In the genomic region with DNA sequence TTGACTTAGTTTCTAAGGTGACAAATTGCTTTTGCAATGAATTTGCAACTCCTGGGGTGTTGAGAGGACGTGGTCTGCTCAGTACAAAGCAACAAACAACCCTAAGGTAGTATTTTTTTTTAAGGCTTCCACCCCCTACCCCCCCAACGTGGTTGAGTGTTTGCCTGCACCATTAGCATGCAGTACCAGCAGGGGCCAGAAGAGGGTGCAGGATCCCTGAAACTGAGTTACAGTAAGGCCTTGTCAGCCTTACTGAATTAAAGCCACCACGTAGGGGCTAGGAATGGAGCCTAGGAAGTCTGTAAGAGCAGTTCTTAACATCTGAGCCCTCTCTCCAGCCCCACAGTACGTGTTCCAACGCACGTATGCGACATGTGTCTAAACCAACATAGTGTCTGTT, we compare ENCODE assay signal across 8 mouse cellular contexts. TPM values are rescaled to one million over a fixed set of nuclear protein-coding genes. Genes with fewer than 3 reads are reported as not detected.
A peak's percentile ranks its signal among the peaks of the same experiment; 100 is the strongest.
DNase-seq lines count a peak whose midpoint lies in the region; ATAC-seq and TF ChIP-seq lines count a peak whose summit lies in the region.

No protein-coding gene starts in this region.

- intact Hi-C loops in left cerebral cortex, postnatal 14 days (cut with DNase I) = no loop called here
- intact Hi-C loops in left cerebral cortex, postnatal 25 days (cut with DNase I) = no loop called here

- no peaks in the 10 kb centered on the region for H3K27me3 ChIP-seq in embryonic facial prominence, embryonic 10.5 days (replicated peaks; ENCODE audit: low read depth, poor library complexity, severe bottlenecking)
- no peaks in the 10 kb centered on the region for H3K27me3 ChIP-seq in liver, embryonic 14.5 days (ENCODE audit: control insufficient read depth, insufficient read depth, low read length)
- no peaks in the 10 kb centered on the region for H3K27me3 ChIP-seq in stomach, postnatal 0 days (ENCODE audit: control insufficient read depth, insufficient read depth, low read length)

- no peaks in the 10 kb centered on the region for H3K9me3 ChIP-seq in embryonic facial prominence, embryonic 10.5 days
- H3K9me3 ChIP-seq in liver, embryonic 14.5 days (ENCODE audit: control insufficient read depth, low read length) = no peaks in the 10 kb centered on the region
- no peaks in the 10 kb centered on the region for H3K9me3 ChIP-seq in stomach, postnatal 0 days (ENCODE audit: control insufficient read depth, low read length)

- TF ChIP-seq EP300 in liver, embryonic 14.5 days (IDR thresholded peaks at IDR 0.05; ENCODE audit: low read depth) = no peak
- TF ChIP-seq EP300 in stomach, postnatal 0 days (optimal IDR thresholded peaks at IDR 0.05) = no peak

- peaks cover 8% of the 10 kb centered on the region for H3K4me1 ChIP-seq in embryonic facial prominence, embryonic 10.5 days
- H3K4me1 ChIP-seq in liver, embryonic 14.5 days (replicated peaks; ENCODE audit: control insufficient read depth in 2 of 2, insufficient read depth in 2 of 2, low read length in 1 of 2) = no peaks in the 10 kb centered on the region
- H3K4me1 ChIP-seq in stomach, postnatal 0 days (replicated peaks; ENCODE audit: control insufficient read depth, insufficient read depth) = no peaks in the 10 kb centered on the region

- ATAC-seq in liver, embryonic 14.5 days (ENCODE audit: insufficient read depth) = no peak
- no peak; the same call in 1 of the 2 replicates for ATAC-seq in stomach, postnatal 0 days (ENCODE audit: low FRiP score, low TSS enrichment)

- peak; percentile 26 to 59 for DNase-seq in cerebellum, postnatal 25 days
- no peak for DNase-seq in cerebellum, adult 8-10 months
- DNase-seq in left cerebral cortex, postnatal 14 days (ENCODE audit: low spot score in 2 of 2) = peak; percentile 35 to 37
- no peak for DNase-seq in left cerebral cortex, postnatal 25 days (ENCODE audit: low spot score in 2 of 2)
- peak; percentile 8 for DNase-seq in Muller cell, postnatal 12 days (ENCODE audit: inconsistent ontology term)
- peak; percentile 75 for DNase-seq in embryonic facial prominence, embryonic 10.5 days (ENCODE audit: low spot score)
- DNase-seq in liver, embryonic 14.5 days (ENCODE audit: low read depth in 3 of 3, low spot score in 3 of 3) = peak; percentile 15 to 41 (median 17)
- peak; percentile 85 for DNase-seq in stomach, postnatal 0 days (ENCODE audit: low spot score)

- H3K4me2 ChIP-seq in liver, embryonic 14.5 days (ENCODE audit: low read depth) = no peak overlapping the region
- no peak overlapping the region for H3K4me2 ChIP-seq in stomach, postnatal 0 days (replicated peaks; ENCODE audit: low read depth)

- H3K9ac ChIP-seq in liver, embryonic 14.5 days (replicated peaks) = no peak overlapping the region
- no peak overlapping the region for H3K9ac ChIP-seq in stomach, postnatal 0 days (ENCODE audit: low read length)

- TF ChIP-seq CTCF in liver, embryonic 14.5 days (IDR thresholded peaks at IDR 0.05; ENCODE audit: low read depth) = peak; percentile 88
- peak; percentile 87 for TF ChIP-seq CTCF in stomach, postnatal 0 days (IDR thresholded peaks at IDR 0.05; ENCODE audit: low read depth)

- no peak overlapping the region for H3K4me3 ChIP-seq in embryonic facial prominence, embryonic 10.5 days
- no peak overlapping the region for H3K4me3 ChIP-seq in liver, embryonic 14.5 days (ENCODE audit: insufficient read depth in 1 of 2, low read depth in 2 of 2, low read length in 2 of 2)
- H3K4me3 ChIP-seq in stomach, postnatal 0 days (ENCODE audit: low read depth, low read length) = no peak overlapping the region

- H3K27ac ChIP-seq in embryonic facial prominence, embryonic 10.5 days (replicated peaks) = no peak overlapping the region
- H3K27ac ChIP-seq in liver, embryonic 14.5 days = no peak overlapping the region
- H3K27ac ChIP-seq in stomach, postnatal 0 days (replicated peaks) = no peak overlapping the region

- WGBS in embryonic facial prominence, embryonic 10.5 days = 28% methylated on average over 7 of the region's 7 CpGs
- WGBS in liver, embryonic 14.5 days (ENCODE audit: insufficient replicate concordance) = 18% methylated on average over 7 of the region's 7 CpGs
- 32% methylated on average over 7 of the region's 7 CpGs for WGBS in stomach, postnatal 0 days

- H3K36me3 ChIP-seq in embryonic facial prominence, embryonic 10.5 days (replicated peaks) = no peaks in the 10 kb centered on the region
- no peaks in the 10 kb centered on the region for H3K36me3 ChIP-seq in liver, embryonic 14.5 days (replicated peaks; ENCODE audit: control insufficient read depth, insufficient read depth, low read depth)
- H3K36me3 ChIP-seq in stomach, postnatal 0 days (ENCODE audit: control insufficient read depth, insufficient read depth, low read length) = no peaks in the 10 kb centered on the region

RNA-seq across cellular contexts. Expression of a gene that starts 3.5 kb away (rescaled TPM):
- total RNA-seq in left cerebral cortex, postnatal 14 days (2021) = under 1 TPM; 0.34 to 0.35 TPM
- total RNA-seq in left cerebral cortex, postnatal 25 days (2021) = under 1 TPM; 0.25 to 0.44 TPM
- 0.05 TPM in 2 replicates for polyA plus RNA-seq in embryonic facial prominence, embryonic 10.5 days (2016; fragmentation: Nextera tagmentation; extraction: Ambion mirVana)
- polyA plus RNA-seq in liver, embryonic 14.5 days (2012; rRNA removed) = 0.01 TPM in 1 of 2 replicates, not detected in the other
- polyA plus RNA-seq in liver, embryonic 14.5 days (2014; fragmentation: Nextera tagmentation; extraction: Ambion mirVana) = not detected in 2 replicates
- polyA plus RNA-seq in stomach, postnatal 0 days (2015; fragmentation: Nextera tagmentation; extraction: Ambion mirVana) = 33.5 and 37.3 TPM in 2 replicates

RNA-seq across cellular contexts. Expression of a gene that starts 29.8 kb away (rescaled TPM):
- 1 to 10 TPM; 2.7 to 3.9 TPM for total RNA-seq in left cerebral cortex, postnatal 14 days (2021)
- total RNA-seq in left cerebral cortex, postnatal 25 days (2021) = 1 to 10 TPM; 3.3 to 4.0 TPM
- polyA plus RNA-seq in embryonic facial prominence, embryonic 10.5 days (2016; fragmentation: Nextera tagmentation; extraction: Ambion mirVana) = not detected in 2 replicates
- polyA plus RNA-seq in liver, embryonic 14.5 days (2012; rRNA removed) = 1.2 and 1.4 TPM in 2 replicates
- polyA plus RNA-seq in liver, embryonic 14.5 days (2014; fragmentation: Nextera tagmentation; extraction: Ambion mirVana) = 0.50 and 0.71 TPM in 2 replicates
- 1.1 and 1.7 TPM in 2 replicates for polyA plus RNA-seq in stomach, postnatal 0 days (2015; fragmentation: Nextera tagmentation; extraction: Ambion mirVana)

RNA-seq across cellular contexts. Expression of a gene that starts 30.2 kb away (rescaled TPM):
- total RNA-seq in left cerebral cortex, postnatal 14 days (2021) = 1 to 10 TPM; 2.3 to 2.8 TPM
- total RNA-seq in left cerebral cortex, postnatal 25 days (2021) = 1 to 10 TPM; 1.4 to 2.2 TPM
- 230 and 244 TPM in 2 replicates for polyA plus RNA-seq in embryonic facial prominence, embryonic 10.5 days (2016; fragmentation: Nextera tagmentation; extraction: Ambion mirVana)
- polyA plus RNA-seq in liver, embryonic 14.5 days (2012; rRNA removed) = 53.5 and 59.6 TPM in 2 replicates
- 77.0 and 87.0 TPM in 2 replicates for polyA plus RNA-seq in liver, embryonic 14.5 days (2014; fragmentation: Nextera tagmentation; extraction: Ambion mirVana)
- 20.5 and 26.9 TPM in 2 replicates for polyA plus RNA-seq in stomach, postnatal 0 days (2015; fragmentation: Nextera tagmentation; extraction: Ambion mirVana)

RNA-seq across cellular contexts. Expression of a gene that starts 56.6 kb away (rescaled TPM):
- 100 to 1,000 TPM; 105 to 108 TPM for total RNA-seq in left cerebral cortex, postnatal 14 days (2021)
- total RNA-seq in left cerebral cortex, postnatal 25 days (2021) = 100 to 1,000 TPM in 1 of 2 experiments, 10 to 100 TPM in 1; 99.1 to 105 TPM
- 117 and 120 TPM in 2 replicates for polyA plus RNA-seq in embryonic facial prominence, embryonic 10.5 days (2016; fragmentation: Nextera tagmentation; extraction: Ambion mirVana)
- polyA plus RNA-seq in liver, embryonic 14.5 days (2012; rRNA removed) = 29.6 and 32.6 TPM in 2 replicates
- polyA plus RNA-seq in liver, embryonic 14.5 days (2014; fragmentation: Nextera tagmentation; extraction: Ambion mirVana) = 38.5 and 39.0 TPM in 2 replicates
- polyA plus RNA-seq in stomach, postnatal 0 days (2015; fragmentation: Nextera tagmentation; extraction: Ambion mirVana) = 66.0 and 68.0 TPM in 2 replicates

RNA-seq across cellular contexts. Expression of a gene that starts 56.7 kb away (rescaled TPM):
- 1 to 10 TPM; 1.1 to 1.3 TPM for total RNA-seq in left cerebral cortex, postnatal 14 days (2021)
- 1 to 10 TPM; 1.0 to 2.6 TPM for total RNA-seq in left cerebral cortex, postnatal 25 days (2021)
- polyA plus RNA-seq in embryonic facial prominence, embryonic 10.5 days (2016; fragmentation: Nextera tagmentation; extraction: Ambion mirVana) = 25.6 and 27.0 TPM in 2 replicates
- polyA plus RNA-seq in liver, embryonic 14.5 days (2012; rRNA removed) = 8.7 and 9.4 TPM in 2 replicates
- polyA plus RNA-seq in liver, embryonic 14.5 days (2014; fragmentation: Nextera tagmentation; extraction: Ambion mirVana) = 10.7 and 13.9 TPM in 2 replicates
- polyA plus RNA-seq in stomach, postnatal 0 days (2015; fragmentation: Nextera tagmentation; extraction: Ambion mirVana) = 4.5 and 5.2 TPM in 2 replicates

Comparison
In these comparisons a context has a peak if more than half of its experiments do, and no peak if none do; other contexts are left out.
1. DNase-seq: peak in cerebellum, postnatal 25 days (2 of 2), left cerebral cortex, postnatal 14 days (2 of 2), Muller cell, postnatal 12 days (single experiment), embryonic facial prominence, embryonic 10.5 days (single experiment), liver, embryonic 14.5 days (3 of 3) and stomach, postnatal 0 days (single experiment); none in cerebellum, adult 8-10 months (single experiment) and left cerebral cortex, postnatal 25 days (0 of 2).
2. RNA of a gene that starts 3.5 kb away (polyA plus RNA-seq): 33.5 to 37.3 TPM in stomach, postnatal 0 days; 0.05 TPM in embryonic facial prominence, embryonic 10.5 days and 0.01 TPM in liver, embryonic 14.5 days; every median in the first group is over 10 times any median in the second.